Mouse (Mus musculus): Measurements from ENCODE around the gene Nipa2. TPM values are rescaled to one million over a fixed set of nuclear protein-coding genes. Genes with fewer than 3 reads are reported as not detected.

Gene Nipa2
- total RNA-seq (2023): 10 to 100 TPM; 46.1 to 50.7 TPM

GRCm38 (mm10) chr7:55962004-55962908 lies at the start of gene Nipa2:
Nipa2 (minus strand) TSS chr7:55962476.

Other genes starting within 250 kb of the Nipa2 start
- 1 to 10 TPM; 2.8 to 4.2 TPM for gene Siglech, start 194.3 kb downstream of the Nipa2 start, total RNA-seq (2023)
- gene Tubgcp5, start 168.3 kb downstream of the Nipa2 start, total RNA-seq (2023): 10 to 100 TPM; 20.4 to 23.0 TPM
- 100 to 1,000 TPM; 155 to 159 TPM for gene Cyfip1, start 120.7 kb downstream of the Nipa2 start, total RNA-seq (2023)
- under 1 TPM; 0.84 to 0.94 TPM for gene Nipa1, start 57.5 kb upstream of the Nipa2 start, total RNA-seq (2023)
- gene Herc2, start 87.7 kb upstream of the Nipa2 start, total RNA-seq (2023): 10 to 100 TPM; 64.3 to 78.0 TPM